Mouse (Mus musculus): Measurements from ENCODE around the gene Ulk1. TPM values are rescaled to one million over a fixed set of nuclear protein-coding genes. Genes with fewer than 3 reads are reported as not detected.
A peak's percentile ranks its signal among the peaks of the same experiment; 100 is the strongest.

Gene Ulk1
- total and polyA plus RNA-seq, 3 experiments = 4.9 to 23.0 TPM; not detected in 1

DNA sequence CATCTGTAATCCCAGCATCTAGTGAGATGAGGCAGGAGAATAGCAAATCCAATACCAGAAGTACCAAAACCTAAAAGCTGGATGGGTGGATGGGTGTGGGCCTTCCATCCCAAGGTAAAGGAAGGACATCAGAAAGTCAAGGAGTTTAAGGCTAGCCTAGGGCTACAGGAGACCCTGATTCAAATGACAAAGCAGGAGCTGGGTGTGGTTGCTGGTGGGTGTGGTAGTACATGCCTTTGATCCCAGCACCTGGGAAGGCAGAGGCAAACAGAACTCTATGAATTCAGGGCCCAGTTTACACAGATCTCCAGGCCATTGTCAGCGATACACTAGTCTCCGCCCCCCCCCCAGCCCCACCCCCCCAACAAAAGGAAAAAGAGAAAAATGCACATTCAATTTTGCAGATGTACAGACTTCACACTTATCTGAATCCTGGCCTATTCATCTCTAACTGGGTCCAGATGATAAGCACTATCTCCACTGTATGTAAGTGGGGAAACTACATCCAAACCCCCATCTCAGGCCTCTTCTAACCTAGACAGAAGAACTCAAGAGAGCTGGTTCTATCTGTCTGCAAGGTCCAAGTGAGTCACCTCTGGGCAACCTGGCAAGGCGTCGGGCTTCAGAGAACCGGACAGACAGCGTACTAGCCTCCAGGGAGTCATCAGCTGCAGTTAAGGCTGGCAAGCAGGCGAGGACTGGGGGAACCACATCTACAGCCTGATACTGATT is 5.7 kb downstream of the Ulk1 start (continued):
- peak; percentile 89 for TF ChIP-seq GATA1 (IDR thresholded peaks at IDR 0.05; ENCODE audit: low read depth, low read length)
- no peak for TF ChIP-seq MXI1 (IDR thresholded peaks at IDR 0.05; ENCODE audit: low read depth, low read length)
- TF ChIP-seq SMC3 (IDR thresholded peaks at IDR 0.05; ENCODE audit: low read depth, low read length) = no peak
- TF ChIP-seq MAFK (IDR thresholded peaks at IDR 0.05; ENCODE audit: borderline replicate concordance, low read depth, low read length) = peak; percentile 43; the same call in 1 of the 2 replicates
- TF ChIP-seq EP300 (IDR thresholded peaks at IDR 0.05; ENCODE audit: low read depth in 1 of 2, low read length in 2 of 2) = peak; percentile 75 to 83
- TF ChIP-seq NRF1 (IDR thresholded peaks at IDR 0.05; ENCODE audit: insufficient read depth, low read depth, low read length, poor library complexity, severe bottlenecking) = no peak
- no peak for TF ChIP-seq GABPA (IDR thresholded peaks at IDR 0.05; ENCODE audit: low read depth, low read length)
- TF ChIP-seq TAL1 (IDR thresholded peaks at IDR 0.05; ENCODE audit: low read length) = no peak
- no peak for TF ChIP-seq MYB (IDR thresholded peaks at IDR 0.05; ENCODE audit: low read depth, low read length)
- TF ChIP-seq TCF12 (IDR thresholded peaks at IDR 0.05; ENCODE audit: low read depth, low read length) = peak; percentile 94
- TF ChIP-seq USF2 (IDR thresholded peaks at IDR 0.05; ENCODE audit: borderline replicate concordance in 1 of 2, insufficient read depth in 1 of 2, low read depth in 1 of 2, low read length in 2 of 2) = no peak
- TF ChIP-seq RCOR1 (IDR thresholded peaks at IDR 0.05; ENCODE audit: low read depth, low read length) = peak; percentile 66; the same call in 1 of the 2 replicates
- TF ChIP-seq MAX (IDR thresholded peaks at IDR 0.05; ENCODE audit: low read length) = no peak

DNA sequence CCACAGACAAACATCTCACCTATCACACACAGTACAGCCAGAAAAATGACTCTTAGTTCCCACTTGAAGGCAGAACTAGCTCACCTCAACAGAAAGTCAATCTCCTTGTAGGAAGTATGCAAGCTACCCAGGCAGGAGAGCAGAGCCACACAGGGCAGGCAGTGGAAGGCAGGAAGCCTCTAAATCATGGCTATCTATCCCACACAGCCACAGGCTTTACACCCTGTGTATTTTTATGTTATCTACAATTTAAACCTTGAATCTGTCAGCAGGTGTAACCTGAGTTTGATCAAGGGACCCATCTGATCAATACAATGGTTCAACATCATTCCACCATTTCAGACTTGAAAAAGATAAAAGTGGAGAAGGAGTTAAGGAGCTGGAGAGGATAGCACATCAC is 7.1 kb downstream of the Ulk1 start:
- Histone ChIP-seq H3K27ac (ENCODE audit: control insufficient read depth, low read depth, low read length) (no peak overlapping the region), H3K4me3 (ENCODE audit: control insufficient read depth in 1 of 2, insufficient read depth in 1 of 2, low read depth in 2 of 2, low read length in 2 of 2) (no peak overlapping the region), H3K9ac (ENCODE audit: control insufficient read depth, low read depth, low read length, poor library complexity, severe bottlenecking) (no peak overlapping the region), H3K27me3 (ENCODE audit: control insufficient read depth in 1 of 2, insufficient read depth in 2 of 2, low read length in 2 of 2) (no peaks in the 10 kb centered on the region), H3K36me3 (ENCODE audit: control insufficient read depth in 1 of 2, insufficient read depth in 2 of 2, low read length in 2 of 2) (peaks cover 0 to 31% of the 10 kb centered on the region in 2 experiments; a peak in 3 of 4 replicates), H3K79me2 (ENCODE audit: control insufficient read depth, insufficient read depth, low read length, poor library complexity) (peaks cover under 1% of the 10 kb centered on the region; the same call in 1 of the 2 replicates), H3K9me3 (replicated peaks; ENCODE audit: insufficient read depth, low read length) (no peaks in the 10 kb centered on the region), H3K4me1 (ENCODE audit: control insufficient read depth in 1 of 2, insufficient read depth in 2 of 2, low read length in 2 of 2) (peaks cover 10 to 29% of the 10 kb centered on the region in 2 experiments)
- TF ChIP-seq TCF12 (IDR thresholded peaks at IDR 0.05; ENCODE audit: low read depth, low read length) (0 out of 2 replicates have a peak, but pooled peaks have one; percentile 8), TAL1 (IDR thresholded peaks at IDR 0.05; ENCODE audit: low read length) (peak; percentile 59), CHD2 (IDR thresholded peaks at IDR 0.05; ENCODE audit: low read length) (no peak), RCOR1 (IDR thresholded peaks at IDR 0.05; ENCODE audit: low read depth, low read length) (peak; percentile 25; the same call in 1 of the 2 replicates)
- peak; percentile 33 for DNase-seq (ENCODE audit: low read depth, low spot score)

DNA sequence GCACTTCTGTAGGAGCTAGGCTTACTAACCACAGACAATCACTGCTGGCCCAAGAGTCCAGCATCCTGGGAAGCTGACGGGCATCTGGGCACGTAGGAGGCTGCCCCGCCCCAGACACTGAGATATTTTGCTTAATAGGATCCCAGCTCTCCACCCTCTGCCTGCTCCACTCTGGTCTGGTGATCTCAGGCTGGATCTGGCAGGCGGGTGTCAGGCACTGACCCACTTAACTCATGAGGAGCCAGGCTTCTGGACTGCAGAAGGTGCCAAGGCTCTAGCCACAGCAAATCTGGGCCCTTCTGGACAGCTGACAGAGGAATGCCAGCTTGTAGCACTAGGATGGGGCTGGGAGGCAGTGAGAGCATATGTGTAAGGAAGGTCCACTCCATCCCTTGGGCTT is 7.7 kb downstream of the Ulk1 start:
- Histone ChIP-seq H3K36me3 (ENCODE audit: control insufficient read depth in 1 of 2, insufficient read depth in 2 of 2, low read length in 2 of 2) (peaks cover 0 to 29% of the 10 kb centered on the region in 2 experiments; a peak in 3 of 4 replicates), H3K4me1 (ENCODE audit: control insufficient read depth in 1 of 2, insufficient read depth in 2 of 2, low read length in 2 of 2) (peaks cover 10 to 25% of the 10 kb centered on the region in 2 experiments), H3K4me3 (ENCODE audit: control insufficient read depth in 1 of 2, insufficient read depth in 1 of 2, low read depth in 2 of 2, low read length in 2 of 2) (no peak overlapping the region), H3K27ac (ENCODE audit: control insufficient read depth, low read depth, low read length) (no peak overlapping the region), H3K9ac (ENCODE audit: control insufficient read depth, low read depth, low read length, poor library complexity, severe bottlenecking) (no peak overlapping the region), H3K27me3 (ENCODE audit: control insufficient read depth in 1 of 2, insufficient read depth in 2 of 2, low read length in 2 of 2) (no peaks in the 10 kb centered on the region), H3K79me2 (ENCODE audit: control insufficient read depth, insufficient read depth, low read length, poor library complexity) (no peaks in the 10 kb centered on the region), H3K9me3 (replicated peaks; ENCODE audit: insufficient read depth, low read length) (no peaks in the 10 kb centered on the region)
- TF ChIP-seq GABPA (IDR thresholded peaks at IDR 0.05; ENCODE audit: low read depth, low read length) (no peak), ZNF384 (IDR thresholded peaks at IDR 0.05; ENCODE audit: low read depth, low read length) (no peak), E2F4 (IDR thresholded peaks at IDR 0.05; ENCODE audit: borderline replicate concordance, low read depth, low read length) (no peak), MAFK (IDR thresholded peaks at IDR 0.05; ENCODE audit: borderline replicate concordance, low read depth, low read length) (no peak), JUND (IDR thresholded peaks at IDR 0.05; ENCODE audit: low read depth, low read length) (no peak), MEF2A (IDR thresholded peaks at IDR 0.05; ENCODE audit: extremely low read depth, insufficient replicate concordance, low read depth, low read length, poor library complexity, severe bottlenecking) (no peak), KAT2A (conservative IDR thresholded peaks at IDR 0.05; ENCODE audit: low read depth, low read length) (no peak)
- no peak for DNase-seq (ENCODE audit: low read depth, low spot score)
